Mouse (Mus musculus) neutrophil, adult 5-6 weeks (primary cell): Measurements from ENCODE around the gene Sfxn3. TPM values are rescaled to one million over a fixed set of nuclear protein-coding genes. Genes with fewer than 3 reads are reported as not detected.

Source experiments
- ATAC-seq: fragments of 151-379, 151-347 bp; 2 replicates; pipeline ENCODE4 v1.8.0; 2017; ENCODE audit warnings: mild to moderate bottlenecking, moderate TSS enrichment; ENCODE audit not compliant: insufficient number of reproducible peaks, poor library complexity, low FRiP score, severe bottlenecking; ENCODE audit errors: extremely low read depth
- total RNA-seq: library from RNA; stranded (forward); fragments of 200-1000 nt; gene quantifications from 2 replicates; pipeline ENCODE4 v1.2.3, GENCODE M21; 2017

Gene Sfxn3
- total RNA-seq, 1 experiment from 2014 or later: 22.0 TPM

- ATAC-seq: no peak
These were observed 20.6 kb downstream of the Sfxn3 start for GRCm38 (mm10) chr19:45067758-45068510.

- peak; percentile 66 for ATAC-seq
These were observed 26.7 kb downstream of the Sfxn3 start for GRCm38 (mm10) chr19:45073871-45074542.

GRCm38 (mm10) chr19:45074580-45075322 lies 27.4 kb downstream of the Sfxn3 start, which contains the start of gene Kazald1:
Gene Kazald1 (plus strand): TSS chr19:45075241.
- ATAC-seq: peak; percentile 52

GRCm38 (mm10) chr19:45075323-45076035 lies 28.2 kb downstream of the Sfxn3 start:
- ATAC-seq: peak; percentile 11; the same call in 1 of the 2 replicates

- no peak for ATAC-seq
These were observed 28.8 kb downstream of the Sfxn3 start for GRCm38 (mm10) chr19:45076036-45076575.

GRCm38 (mm10) chr19:45076586-45077510 lies 29.5 kb downstream of the Sfxn3 start:
- ATAC-seq: no peak; the same call in 1 of the 2 replicates

- no peak for ATAC-seq
These were observed 30.7 kb downstream of the Sfxn3 start for GRCm38 (mm10) chr19:45077742-45078645.

GRCm38 (mm10) chr19:45078971-45079764 lies 31.9 kb downstream of the Sfxn3 start:
- ATAC-seq: no peak

GRCm38 (mm10) chr19:45079769-45080515 lies 32.6 kb downstream of the Sfxn3 start:
- no peak for ATAC-seq

GRCm38 (mm10) chr19:45080711-45081110 lies 33.4 kb downstream of the Sfxn3 start:
- ATAC-seq: no peak

- ATAC-seq: peak; percentile 28; the same call in 1 of the 2 replicates
These were observed 34.0 kb downstream of the Sfxn3 start for GRCm38 (mm10) chr19:45081279-45081678.

- ATAC-seq: no peak
These were observed 34.7 kb downstream of the Sfxn3 start for GRCm38 (mm10) chr19:45081841-45082550.

GRCm38 (mm10) chr19:45097868-45098267 lies 50.6 kb downstream of the Sfxn3 start:
- ATAC-seq: no peak

- no peak for ATAC-seq
These were observed 53.4 kb downstream of the Sfxn3 start for GRCm38 (mm10) chr19:45100486-45101270.
